Mouse (Mus musculus) liver, embryonic 16.5 days (tissue): ENCODE measurements around the gene Syne4. TPM values are rescaled to one million over a fixed set of nuclear protein-coding genes. Genes with fewer than 3 reads are reported as not detected.

ENCODE experiments used
- ATAC-seq: fragments of 200-750 bp; cut with Nextera tagmentation; 2 replicates; pipeline ENCODE4 v1.8.0; 2017; ENCODE audit warnings: low read depth, mild to moderate bottlenecking, moderate number of reproducible peaks, moderate library complexity
- H3K27ac ChIP-seq: fragments of 300-500 bp; sonication (generic); 2 replicates; pipeline ENCODE4 v1.5.1; 2014; ENCODE audit warnings: mild to moderate bottlenecking, low read length
- H3K27me3 ChIP-seq: fragments of 300-500 bp; sonication (generic); 2 replicates; pipeline ENCODE4 v1.6.1; 2014; ENCODE audit warnings: low read depth, low read length, mixed read lengths; ENCODE audit not compliant: control insufficient read depth, insufficient read depth
- H3K36me3 ChIP-seq: fragments of 300-500 bp; sonication (generic); 2 replicates; pipeline ENCODE4 v1.6.1; 2014; ENCODE audit warnings: mild to moderate bottlenecking; ENCODE audit not compliant: control insufficient read depth, insufficient read depth
- H3K4me1 ChIP-seq: fragments of 300-500 bp; sonication (generic); 2 replicates; pipeline ENCODE4 v1.6.1; 2014; ENCODE audit warnings: low read depth, low read length, mixed read lengths; ENCODE audit not compliant: control insufficient read depth
- H3K4me2 ChIP-seq: fragments of 300-500 bp; sonication (generic); 2 replicates; pipeline ENCODE4 v1.6.1; 2014; ENCODE audit warnings: low read depth, low read length, mixed read lengths
- H3K4me3 ChIP-seq: fragments of 300-500 bp; sonication (generic); 2 replicates; pipeline ENCODE4 v1.5.1; 2014; ENCODE audit warnings: low read depth, mild to moderate bottlenecking, low read length
- H3K9ac ChIP-seq: fragments of 300-500 bp; sonication (generic); 2 replicates; pipeline ENCODE4 v1.6.1; 2014; ENCODE audit warnings: low read depth, low read length
- H3K9me3 ChIP-seq: fragments of 300-500 bp; sonication (generic); replicated peaks from 2 replicates; pipeline ENCODE4 v1.6.1; 2016; ENCODE audit warnings: low read length; ENCODE audit not compliant: control insufficient read depth
- WGBS: fragments of 180-500 bp; shearing (Covaris S2); extraction: QIAGEN DNeasy Blood & Tissue Kit; methylation state at CpG from one replicate; pipeline ENCODE4 v1.1.7; 2014; ENCODE audit not compliant: insufficient replicate concordance; 5-methylcytosine and 5-hydroxymethylcytosine counted together
- polyA plus RNA-seq: library from polyadenylated mRNA; unstranded; fragments of >200 nt; fragmentation: Nextera tagmentation; extraction: Ambion mirVana; gene quantifications from 2 replicates; pipeline ENCODE4 v1.2.1, GENCODE M21; 2015

Gene Syne4
- polyA plus RNA-seq, 1 experiment from 2014 or later, result 22.4 TPM

- Histone ChIP-seq H3K4me3 (no peak overlapping the region), H3K27me3 (peaks cover 4% of the 10 kb centered on the region; the same call in 1 of the 2 replicates), H3K9ac (no peak overlapping the region), H3K4me1 (peaks cover 2% of the 10 kb centered on the region; the same call in 1 of the 2 replicates), H3K36me3 (no peaks in the 10 kb centered on the region), H3K27ac (peak overlapping the region; percentile 13; the same call in 1 of the 2 replicates), H3K9me3 (no peaks in the 10 kb centered on the region), H3K4me2 (no peak overlapping the region)
- 11% methylated on average over 6 of the region's 6 CpGs for WGBS
- ATAC-seq, result peak; percentile 49
Observed at GRCm38 (mm10) chr7:30353279-30353822, 38.7 kb downstream of the Syne4 start.

- H3K9ac ChIP-seq, result no peak overlapping the region
- peak; percentile 57 for ATAC-seq
- peaks cover 2% of the 10 kb centered on the region; the same call in 1 of the 2 replicates for H3K4me1 ChIP-seq
- 55% methylated on average over 4 of the region's 4 CpGs for WGBS
- H3K36me3 ChIP-seq, result no peaks in the 10 kb centered on the region
- H3K4me3 ChIP-seq, result no peak overlapping the region
- peak overlapping the region; percentile 13 for H3K27ac ChIP-seq
- no peak overlapping the region for H3K4me2 ChIP-seq
- H3K27me3 ChIP-seq, result no peaks in the 10 kb centered on the region
- no peaks in the 10 kb centered on the region for H3K9me3 ChIP-seq
Observed at GRCm38 (mm10) chr7:30354059-30354458, 39.5 kb downstream of the Syne4 start.

- Histone ChIP-seq H3K9me3 (no peaks in the 10 kb centered on the region), H3K36me3 (no peaks in the 10 kb centered on the region), H3K27ac (peak overlapping the region; percentile 84), H3K27me3 (peaks cover 8% of the 10 kb centered on the region; the same call in 1 of the 2 replicates), H3K4me1 (peaks cover 2% of the 10 kb centered on the region; the same call in 1 of the 2 replicates), H3K9ac (no peak overlapping the region), H3K4me2 (peak overlapping the region; percentile 43), H3K4me3 (0 out of 2 replicates have a peak overlapping the region, but pooled peaks have one; percentile 31)
- 57% methylated on average over 7 of the region's 7 CpGs for WGBS
- ATAC-seq, result peak; percentile 60
Observed at GRCm38 (mm10) chr7:30358378-30359186, 44.0 kb downstream of the Syne4 start.

GRCm38 (mm10) chr7:30359276-30359865 is 44.8 kb downstream of the Syne4 start:
- Histone ChIP-seq H3K4me1 (peaks cover 2% of the 10 kb centered on the region; the same call in 1 of the 2 replicates), H3K27ac (peak overlapping the region; percentile 84), H3K4me2 (peak overlapping the region; percentile 43), H3K27me3 (peaks cover 8% of the 10 kb centered on the region; the same call in 1 of the 2 replicates), H3K9ac (no peak overlapping the region; the same call in 1 of the 2 replicates), H3K9me3 (no peaks in the 10 kb centered on the region), H3K36me3 (no peaks in the 10 kb centered on the region), H3K4me3 (peak overlapping the region; percentile 31; the same call in 1 of the 2 replicates)
- ATAC-seq, result peak; percentile 9; the same call in 1 of the 2 replicates
- WGBS, result 73% methylated on average over 31 of the region's 31 CpGs

GRCm38 (mm10) chr7:30360028-30360427 is 45.4 kb downstream of the Syne4 start:
- peak overlapping the region; percentile 43 for H3K4me2 ChIP-seq
- peak overlapping the region; percentile 31; the same call in 1 of the 2 replicates for H3K4me3 ChIP-seq
- H3K9ac ChIP-seq, result no peak overlapping the region; the same call in 1 of the 2 replicates
- WGBS, result 66% methylated on average over 17 of the region's 17 CpGs
- no peaks in the 10 kb centered on the region for H3K36me3 ChIP-seq
- peak overlapping the region; percentile 84 for H3K27ac ChIP-seq
- H3K9me3 ChIP-seq, result no peaks in the 10 kb centered on the region
- peaks cover 2% of the 10 kb centered on the region; the same call in 1 of the 2 replicates for H3K4me1 ChIP-seq
- peaks cover 11% of the 10 kb centered on the region; the same call in 1 of the 2 replicates for H3K27me3 ChIP-seq
- no peak for ATAC-seq

- Histone ChIP-seq H3K4me1 (no peaks in the 10 kb centered on the region; the same call in 1 of the 2 replicates), H3K9ac (peak within 1 kb of the TSS; percentile 54), H3K4me3 (peak within 1 kb of the TSS; percentile 58), H3K4me2 (peak within 1 kb of the TSS; percentile 50), H3K9me3 (no peaks in the 10 kb centered on the region), H3K36me3 (no peaks in the 10 kb centered on the region), H3K27ac (no peak within 1 kb of the TSS), H3K27me3 (peaks cover 11% of the 10 kb centered on the region; the same call in 1 of the 2 replicates)
- 2% methylated on average over 43 of the region's 55 CpGs for WGBS
- ATAC-seq, result peak; percentile 44
Observed at GRCm38 (mm10) chr7:30362652-30363343, 48.2 kb downstream of the Syne4 start, which contains the start of gene Lrfn3. TSS of gene Lrfn3 (minus strand) at chr7:30362772.

GRCm38 (mm10) chr7:30363344-30363738 is 48.7 kb downstream of the Syne4 start:
- Histone ChIP-seq H3K27me3 (peaks cover 11% of the 10 kb centered on the region; the same call in 1 of the 2 replicates), H3K4me2 (peak overlapping the region; percentile 50), H3K4me3 (peak overlapping the region; percentile 58; the same call in 1 of the 2 replicates), H3K27ac (no peak overlapping the region), H3K4me1 (no peaks in the 10 kb centered on the region; the same call in 1 of the 2 replicates), H3K36me3 (no peaks in the 10 kb centered on the region), H3K9me3 (no peaks in the 10 kb centered on the region), H3K9ac (no peak overlapping the region)
- no peak for ATAC-seq
- WGBS, result 53% methylated on average over 6 of the region's 6 CpGs

GRCm38 (mm10) chr7:30367466-30367865 is 52.9 kb downstream of the Syne4 start:
- Histone ChIP-seq H3K27ac (no peak overlapping the region), H3K9ac (no peak overlapping the region), H3K36me3 (no peaks in the 10 kb centered on the region), H3K4me3 (no peak overlapping the region), H3K4me1 (no peaks in the 10 kb centered on the region), H3K27me3 (peaks cover 8% of the 10 kb centered on the region; the same call in 1 of the 2 replicates), H3K9me3 (no peaks in the 10 kb centered on the region), H3K4me2 (no peak overlapping the region)
- no peak for ATAC-seq
- WGBS, result 42% methylated on average over 2 of the region's 2 CpGs
